Mouse (Mus musculus) urinary bladder, postnatal 4 days (tissue): Measurements from ENCODE around the gene Tmem132c.

Experiments
- DNase-seq, 2 experiments: peaks; one replicate each; pipeline ENCODE4 v3.0.0; 2021 to 2022; ENCODE audit warnings: low spot score in 2 of 2

Tmem132c gene

GRCm38 (mm10) chr5:127487190-127487589, 245.6 kb downstream of the Tmem132c start:
- no peak for DNase-seq

- no peak for DNase-seq
Measured at GRCm38 (mm10) chr5:127488666-127489065, 247.1 kb downstream of the Tmem132c start.

- no peak for DNase-seq
Measured at GRCm38 (mm10) chr5:127491724-127492123, 250.1 kb downstream of the Tmem132c start.

GRCm38 (mm10) chr5:127496895-127497294, 255.3 kb downstream of the Tmem132c start:
- no peak for DNase-seq

GRCm38 (mm10) chr5:127499151-127499827, 257.7 kb downstream of the Tmem132c start:
- no peak for DNase-seq

- no peak for DNase-seq
Measured at GRCm38 (mm10) chr5:127502838-127503237, 261.2 kb downstream of the Tmem132c start.

- no peak for DNase-seq
Measured at GRCm38 (mm10) chr5:127505697-127506096, 264.1 kb downstream of the Tmem132c start.

GRCm38 (mm10) chr5:127511653-127512052, 270.0 kb downstream of the Tmem132c start:
- no peak for DNase-seq

GRCm38 (mm10) chr5:127515960-127516359, 274.4 kb downstream of the Tmem132c start:
- DNase-seq = no peak

GRCm38 (mm10) chr5:127522744-127523476, 281.3 kb downstream of the Tmem132c start:
- no peak for DNase-seq

GRCm38 (mm10) chr5:127527344-127527974, 285.9 kb downstream of the Tmem132c start:
- no peak for DNase-seq

GRCm38 (mm10) chr5:127537508-127537907, 295.9 kb downstream of the Tmem132c start:
- no peak for DNase-seq

GRCm38 (mm10) chr5:127546585-127546991, 305.0 kb downstream of the Tmem132c start:
- DNase-seq = no peak

- no peak for DNase-seq
Measured at GRCm38 (mm10) chr5:127548136-127548535, 306.5 kb downstream of the Tmem132c start.

GRCm38 (mm10) chr5:127561086-127561485, 319.5 kb downstream of the Tmem132c start:
- no peak for DNase-seq

GRCm38 (mm10) chr5:127567165-127567741, 325.6 kb downstream of the Tmem132c start:
- no peak for DNase-seq

- DNase-seq = no peak
Measured at GRCm38 (mm10) chr5:127577419-127577818, 335.8 kb downstream of the Tmem132c start.

- DNase-seq = no peak
Measured at GRCm38 (mm10) chr5:127583658-127584057, 342.1 kb downstream of the Tmem132c start.

GRCm38 (mm10) chr5:127587854-127588253, 346.2 kb downstream of the Tmem132c start:
- no peak for DNase-seq

GRCm38 (mm10) chr5:127592406-127592805, 350.8 kb downstream of the Tmem132c start:
- no peak for DNase-seq

- DNase-seq = no peak
Measured at GRCm38 (mm10) chr5:127592854-127593253, 351.2 kb downstream of the Tmem132c start.

- no peak for DNase-seq
Measured at GRCm38 (mm10) chr5:127595676-127596075, 354.1 kb downstream of the Tmem132c start.
